Mouse (Mus musculus) kidney, adult 2 months (tissue): ENCODE measurements at regions not wholly inside any gene's neighbourhood (a gene's known extent, or its start where the extent isn't known, plus 50 kb on each side); places are given as distances from the start of the nearest gene placed in this dataset.

Experiments
- CTCF ChIP-seq: fragments of 200-500 bp; conservative IDR thresholded peaks from 2 replicates; pipeline ENCODE4 v1.5.1; 2011; ENCODE audit warnings: low read depth, mild to moderate bottlenecking, control low read depth, low read length, moderate library complexity, mixed read lengths; ENCODE audit not compliant: insufficient read depth, insufficient read length
- POLR2A ChIP-seq: fragments of 200-500 bp; IDR thresholded peaks from one replicate; pipeline ENCODE4 v1.6.1; 2011; ENCODE audit warnings: low read depth, low read length, control low read depth

DNA sequence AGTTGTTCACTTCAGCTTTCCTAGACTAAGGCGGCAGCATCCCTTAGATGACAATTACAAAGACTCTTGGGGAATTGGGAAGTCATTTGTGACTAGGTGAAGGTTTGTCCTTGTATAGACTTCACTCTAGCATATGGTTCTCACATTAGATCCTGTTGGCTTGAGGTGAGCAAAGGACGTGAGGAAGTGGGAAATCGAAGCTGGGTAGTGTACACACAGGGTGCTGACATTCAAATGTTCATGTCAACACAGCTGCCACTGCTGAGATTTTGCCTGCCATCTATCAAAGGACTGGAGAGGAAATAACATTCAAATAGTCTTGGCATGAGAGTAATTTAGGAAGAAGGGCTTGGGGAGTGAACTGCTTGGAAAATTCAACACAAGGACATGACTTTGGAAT is 124.0 kb upstream of the Cypt12 start:
- TF ChIP-seq CTCF: no peak
- no peak for TF ChIP-seq POLR2A
